Mouse (Mus musculus) hematopoietic stem cell, adult 5-6 weeks (primary cell): Measurements from ENCODE around the gene Dync2h1. TPM values are rescaled to one million over a fixed set of nuclear protein-coding genes. Genes with fewer than 3 reads are reported as not detected.

ENCODE experiments used
- ATAC-seq, 2 experiments: fragments of 125-278 bp in 1 of 2; replicated peaks in 1 of 2; 2 replicates each; pipeline ENCODE4 v1.8.0; 2016 to 2017; ENCODE audit warnings: inconsistent platforms in 2 of 2, mild to moderate bottlenecking in 2 of 2, moderate number of reproducible peaks in 2 of 2, low read depth in 1 of 2, moderate TSS enrichment in 1 of 2; ENCODE audit not compliant: low FRiP score in 2 of 2, poor library complexity in 2 of 2, severe bottlenecking in 2 of 2, insufficient read depth in 1 of 2, low TSS enrichment in 1 of 2
- total RNA-seq: library from RNA; stranded (forward); fragments of 172-1452, 232-1000 nt; gene quantifications from 2 replicates; pipeline ENCODE4 v1.2.3, GENCODE M21; 2017

Dync2h1 gene
- total RNA-seq, 1 experiment from 2014 or later, result 10.7 TPM

GRCm38 (mm10) chr9:6891331-6891730, 292.9 kb downstream of the Dync2h1 start:
- no peak for ATAC-seq

DNA sequence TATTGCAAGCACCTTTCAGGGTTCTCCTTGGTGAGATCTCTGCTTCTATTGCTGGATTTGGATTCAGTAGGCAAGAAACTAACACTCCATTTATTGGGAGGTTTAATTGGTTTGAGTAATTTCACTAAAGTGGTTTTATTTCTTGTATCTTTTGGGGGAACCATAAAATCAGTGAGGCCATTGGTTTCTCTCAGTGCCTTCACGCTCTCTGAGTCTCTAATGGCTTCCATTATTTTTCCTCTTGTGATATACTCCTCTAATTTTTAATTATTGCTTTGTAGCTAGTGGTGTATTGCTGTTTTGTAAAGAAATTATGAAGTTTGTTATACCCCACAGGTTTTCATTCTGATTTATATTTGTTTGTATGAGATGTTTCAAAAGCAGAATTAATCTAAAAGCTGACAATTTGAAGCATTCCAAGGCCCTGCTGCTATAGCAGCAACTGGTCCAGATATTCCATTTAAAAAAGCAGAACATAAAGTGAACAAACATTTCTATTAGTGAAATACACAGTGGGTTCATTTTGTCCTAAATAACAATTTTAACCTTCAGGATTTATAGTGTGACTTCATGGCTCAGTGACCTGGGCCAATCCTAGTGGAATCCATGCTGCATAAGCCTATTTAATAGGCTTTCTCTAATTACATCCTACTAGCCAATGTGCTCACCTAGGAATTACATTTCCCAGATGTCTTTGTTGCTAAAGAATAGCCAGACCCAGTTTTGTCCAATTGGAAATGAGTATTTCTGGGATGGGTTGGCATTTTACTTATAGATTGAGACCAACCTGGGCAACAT, 302.9 kb downstream of the Dync2h1 start:
- no peak for ATAC-seq

Other genes with a start within 250 kb of the Dync2h1 start
- 90.4 and 94.7 TPM in 2 replicates for gene Dcun1d5, start 74 bp upstream of the Dync2h1 start, total RNA-seq
- gene Mmp13, start 88.1 kb upstream of the Dync2h1 start, total RNA-seq, result not detected in 2 replicates
- gene Mmp12, start 159.9 kb upstream of the Dync2h1 start, total RNA-seq, result not detected in 2 replicates
- gene Mmp1b, start 203.6 kb upstream of the Dync2h1 start, total RNA-seq, result not detected in 2 replicates